Mouse (Mus musculus) intestine, embryonic 14.5 days (tissue): ENCODE results near the gene Brat1. TPM values are rescaled to one million over a fixed set of nuclear protein-coding genes. Genes with fewer than 3 reads are reported as not detected.
A peak's percentile ranks its signal among the peaks of the same experiment; 100 is the strongest.
"Not testable (repeated sequence)": the region's sequence is repeated elsewhere in the genome, so short reads cannot be mapped to it uniquely, and the experiment has no call there.

Experiments
- ATAC-seq: fragments of 200-750 bp; cut with Nextera tagmentation; replicated peaks from 2 replicates; pipeline ENCODE4 v1.8.0; 2017; ENCODE audit warnings: low read depth, moderate number of reproducible peaks, moderate TSS enrichment, moderate library complexity; ENCODE audit not compliant: low FRiP score, low TSS enrichment
- DNase-seq: peaks from one replicate; pipeline ENCODE4 v3.0.0-alpha.2; 2018; ENCODE audit warnings: low spot score
- H3K27ac ChIP-seq: fragments of 300-500 bp; sonication (generic); 2 replicates; pipeline ENCODE4 v1.5.1; 2014; ENCODE audit warnings: low read depth, mild to moderate bottlenecking, control low read depth
- H3K27me3 ChIP-seq: fragments of 300-500 bp; sonication (generic); replicated peaks from 2 replicates; pipeline ENCODE4 v1.6.1; 2014; ENCODE audit warnings: low read length, control low read depth; ENCODE audit not compliant: control insufficient read depth, insufficient read depth
- H3K36me3 ChIP-seq: fragments of 300-500 bp; sonication (generic); 2 replicates; pipeline ENCODE4 v1.6.1; 2014; ENCODE audit warnings: low read length, control low read depth; ENCODE audit not compliant: control insufficient read depth, insufficient read depth
- H3K4me1 ChIP-seq: fragments of 300-500 bp; sonication (generic); replicated peaks from 2 replicates; pipeline ENCODE4 v1.6.1; 2014; ENCODE audit warnings: low read length, control low read depth, mixed read lengths; ENCODE audit not compliant: control insufficient read depth, insufficient read depth
- H3K4me2 ChIP-seq: fragments of 300-500 bp; sonication (generic); 2 replicates; pipeline ENCODE4 v1.6.1; 2014; ENCODE audit warnings: low read length
- H3K4me3 ChIP-seq: fragments of 300-500 bp; sonication (generic); 2 replicates; pipeline ENCODE4 v1.5.1; 2014; ENCODE audit warnings: low read depth, low read length, control low read depth, mixed read lengths
- H3K9ac ChIP-seq: fragments of 300-500 bp; sonication (generic); 2 replicates; pipeline ENCODE4 v1.6.1; 2014; ENCODE audit warnings: mild to moderate bottlenecking, low read length
- H3K9me3 ChIP-seq: fragments of 300-500 bp; sonication (generic); 2 replicates; pipeline ENCODE4 v1.6.1; 2016; ENCODE audit warnings: low read length, control low read depth; ENCODE audit not compliant: control insufficient read depth
- WGBS: fragments of 180-500 bp; shearing (Covaris S2); extraction: QIAGEN DNeasy Blood & Tissue Kit; methylation state at CpG from one replicate; pipeline ENCODE4 v1.1.7; 2014; 5-methylcytosine and 5-hydroxymethylcytosine counted together
- polyA plus RNA-seq: library from polyadenylated mRNA; unstranded; fragments of >200 nt; fragmentation: Nextera tagmentation; extraction: Ambion mirVana; gene quantifications from 2 replicates; pipeline ENCODE4 v1.2.1, GENCODE M21; 2014

The Brat1 gene
- polyA plus RNA-seq, 1 experiment from 2014 or later: 15.9 TPM

GRCm38 (mm10) chr5:140672115-140672514, 32.7 kb upstream of the Brat1 start:
- Histone ChIP-seq H3K9ac (no peak overlapping the region), H3K9me3 (peaks cover 9% of the 10 kb centered on the region), H3K4me2 (no peak overlapping the region), H3K27ac (peak overlapping the region; percentile 79), H3K4me3 (no peak overlapping the region), H3K36me3 (peaks cover 56% of the 10 kb centered on the region), H3K4me1 (no peaks in the 10 kb centered on the region; the same call in 1 of the 2 replicates), H3K27me3 (no peaks in the 10 kb centered on the region)
- 57% methylated on average over 6 of the region's 6 CpGs for WGBS
- ATAC-seq (peak; percentile 77), DNase-seq (no peak)

GRCm38 (mm10) chr5:140672603-140673002, 32.2 kb upstream of the Brat1 start:
- H3K36me3 ChIP-seq: peaks cover 61% of the 10 kb centered on the region
- not testable (repeated sequence) for H3K4me1 ChIP-seq, H3K4me2 ChIP-seq, DNase-seq, H3K27me3 ChIP-seq, H3K4me3 ChIP-seq, H3K9ac ChIP-seq, H3K9me3 ChIP-seq
- H3K27ac ChIP-seq: peak overlapping the region; percentile 79
- 52% methylated on average over 6 of the region's 6 CpGs for WGBS
- peak; percentile 86 for ATAC-seq

- H3K4me3 ChIP-seq: no peak overlapping the region
- H3K27me3 ChIP-seq: no peaks in the 10 kb centered on the region
- ATAC-seq (no peak), DNase-seq (no peak)
- H3K27ac ChIP-seq: no peak overlapping the region
- H3K9ac ChIP-seq: no peak overlapping the region
- H3K36me3 ChIP-seq: peaks cover 62% of the 10 kb centered on the region
- H3K4me1 ChIP-seq: no peaks in the 10 kb centered on the region; the same call in 1 of the 2 replicates
- peaks cover 3% of the 10 kb centered on the region for H3K9me3 ChIP-seq
- WGBS: 90% methylated on average over 17 of the region's 17 CpGs
- no peak overlapping the region for H3K4me2 ChIP-seq
These were observed 30.8 kb upstream of the Brat1 start for GRCm38 (mm10) chr5:140674036-140674435.

GRCm38 (mm10) chr5:140675079-140675478, 29.7 kb upstream of the Brat1 start:
- H3K4me2 ChIP-seq: no peak overlapping the region
- H3K9me3 ChIP-seq: no peaks in the 10 kb centered on the region
- no peak overlapping the region for H3K27ac ChIP-seq
- peaks cover 57% of the 10 kb centered on the region for H3K36me3 ChIP-seq
- ATAC-seq (no peak), DNase-seq (no peak)
- no peaks in the 10 kb centered on the region for H3K27me3 ChIP-seq
- no peak overlapping the region for H3K4me3 ChIP-seq
- H3K4me1 ChIP-seq: no peaks in the 10 kb centered on the region; the same call in 1 of the 2 replicates
- WGBS: 72% methylated on average over 11 of the region's 11 CpGs
- no peak overlapping the region for H3K9ac ChIP-seq

GRCm38 (mm10) chr5:140675640-140676039, 29.2 kb upstream of the Brat1 start:
- H3K27ac ChIP-seq: no peak overlapping the region
- ATAC-seq (no peak), DNase-seq (no peak)
- H3K9me3 ChIP-seq: no peaks in the 10 kb centered on the region
- H3K27me3 ChIP-seq: no peaks in the 10 kb centered on the region
- H3K4me1 ChIP-seq: no peaks in the 10 kb centered on the region; the same call in 1 of the 2 replicates
- no peak overlapping the region for H3K4me3 ChIP-seq
- H3K36me3 ChIP-seq: peaks cover 51% of the 10 kb centered on the region
- H3K9ac ChIP-seq: no peak overlapping the region
- WGBS: 83% methylated on average over 11 of the region's 11 CpGs
- H3K4me2 ChIP-seq: no peak overlapping the region

GRCm38 (mm10) chr5:140677137-140677536, 27.7 kb upstream of the Brat1 start:
- DNase-seq (no peak), ATAC-seq (no peak)
- Histone ChIP-seq H3K9ac (no peak overlapping the region), H3K4me3 (no peak overlapping the region), H3K27me3 (no peaks in the 10 kb centered on the region), H3K27ac (no peak overlapping the region), H3K36me3 (peaks cover 49% of the 10 kb centered on the region), H3K9me3 (no peaks in the 10 kb centered on the region), H3K4me2 (no peak overlapping the region), H3K4me1 (no peaks in the 10 kb centered on the region)
- WGBS: 92% methylated on average over 6 of the region's 6 CpGs

- Histone ChIP-seq H3K9ac (no peak overlapping the region), H3K4me3 (no peak overlapping the region), H3K9me3 (no peaks in the 10 kb centered on the region), H3K4me2 (no peak overlapping the region), H3K27ac (no peak overlapping the region), H3K4me1 (no peaks in the 10 kb centered on the region), H3K36me3 (peaks cover 41% of the 10 kb centered on the region), H3K27me3 (no peaks in the 10 kb centered on the region)
- 91% methylated on average over 6 of the region's 6 CpGs for WGBS
- ATAC-seq (no peak), DNase-seq (no peak)
These were observed 24.8 kb upstream of the Brat1 start for GRCm38 (mm10) chr5:140680051-140680450.

- no peak overlapping the region for H3K4me2 ChIP-seq
- H3K36me3 ChIP-seq: peaks cover 36% of the 10 kb centered on the region
- H3K9ac ChIP-seq: no peak overlapping the region
- H3K4me3 ChIP-seq: no peak overlapping the region
- WGBS: 71% methylated on average over 1 of the region's 1 CpGs
- H3K27me3 ChIP-seq: no peaks in the 10 kb centered on the region
- ATAC-seq: no peak
- no peak overlapping the region for H3K27ac ChIP-seq
- H3K4me1 ChIP-seq: no peaks in the 10 kb centered on the region
- no peaks in the 10 kb centered on the region for H3K9me3 ChIP-seq
- DNase-seq: no peak
These were observed 23.9 kb upstream of the Brat1 start for GRCm38 (mm10) chr5:140680950-140681349.

- no peak for ATAC-seq
- Histone ChIP-seq H3K4me2 (no peak overlapping the region), H3K27ac (no peak overlapping the region), H3K4me3 (no peak overlapping the region), H3K4me1 (no peaks in the 10 kb centered on the region), H3K9me3 (no peaks in the 10 kb centered on the region), H3K27me3 (no peaks in the 10 kb centered on the region), H3K9ac (no peak overlapping the region), H3K36me3 (peaks cover 33% of the 10 kb centered on the region)
- no peak for DNase-seq
- 94% methylated on average over 6 of the region's 6 CpGs for WGBS
These were observed 22.7 kb upstream of the Brat1 start for GRCm38 (mm10) chr5:140682113-140682512.
